Mouse (Mus musculus) layer of hippocampus, adult 2 months (tissue): Measurements from ENCODE around the gene Ubxn10. TPM values are rescaled to one million over a fixed set of nuclear protein-coding genes. Genes with fewer than 3 reads are reported as not detected.

Experiments used
- DNase-seq, 2 experiments: peaks; one replicate each; pipeline ENCODE4 v3.0.0; 2022; ENCODE audit warnings: low spot score in 2 of 2
- H3K27ac ChIP-seq: fragments of 200-600 bp; 2 replicates; pipeline ENCODE4 v1.8.1; 2022
- H3K4me3 ChIP-seq: fragments of 200-600 bp; 2 replicates; pipeline ENCODE4 v1.8.1; 2022; ENCODE audit warnings: mild to moderate bottlenecking
- CTCF ChIP-seq: fragments of 200-600 bp; conservative IDR thresholded peaks from 2 replicates; pipeline ENCODE4 v1.8.1; 2022; ENCODE audit warnings: antibody characterized with exemption, mild to moderate bottlenecking, moderate library complexity
- total RNA-seq, 2 experiments: library from RNA; stranded (reverse); gene quantifications; 2 replicates each; pipeline ENCODE4 v1.2.3; 2021

Gene Ubxn10
- total RNA-seq, 2 experiments from 2014 or later = 1.9 to 2.1 TPM

GRCm38 (mm10) chr4:138724354-138725126 is 12.4 kb downstream of the Ubxn10 start, which contains the start of gene Pla2g2c:
Pla2g2c (plus strand) TSS chr4:138724792.
- TF ChIP-seq CTCF = no peak
- Histone ChIP-seq H3K4me3 (peak within 1 kb of the TSS; percentile 43), H3K27ac (peak within 1 kb of the TSS; percentile 94)
- DNase-seq = peak; percentile 37 to 51

- H3K27ac ChIP-seq = peak overlapping the region; percentile 94
- peak; percentile 47 to 52 for DNase-seq
- TF ChIP-seq CTCF = no peak
- no peak overlapping the region; the same call in 1 of the 2 replicates for H3K4me3 ChIP-seq
These were observed 13.3 kb downstream of the Ubxn10 start for GRCm38 (mm10) chr4:138723493-138724281.

DNA sequence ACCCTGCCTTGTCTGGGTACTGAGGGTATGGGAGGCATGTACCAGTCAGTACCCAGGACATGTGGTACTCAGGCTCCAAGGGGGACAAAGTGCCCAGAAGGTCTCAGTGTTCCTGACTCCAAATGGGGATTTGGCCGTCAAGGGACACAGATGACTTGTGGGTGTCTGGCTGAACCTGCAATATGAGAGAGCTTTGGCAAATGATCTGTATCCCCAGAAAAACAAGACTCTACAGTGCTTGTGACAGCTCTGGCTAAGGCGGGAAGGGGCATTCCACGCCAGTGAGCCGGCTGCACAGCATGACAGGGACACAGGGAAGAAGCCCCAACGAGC is 17.7 kb downstream of the Ubxn10 start:
- Histone ChIP-seq H3K27ac (peak overlapping the region; percentile 89), H3K4me3 (no peak overlapping the region)
- DNase-seq = peak in 1 of 2 experiments; percentile 31
- TF ChIP-seq CTCF = no peak

- TF ChIP-seq CTCF = no peak
- Histone ChIP-seq H3K27ac (peak overlapping the region; percentile 89), H3K4me3 (no peak overlapping the region)
- DNase-seq = no peak
These were observed 18.2 kb downstream of the Ubxn10 start for GRCm38 (mm10) chr4:138718586-138719263.

DNA sequence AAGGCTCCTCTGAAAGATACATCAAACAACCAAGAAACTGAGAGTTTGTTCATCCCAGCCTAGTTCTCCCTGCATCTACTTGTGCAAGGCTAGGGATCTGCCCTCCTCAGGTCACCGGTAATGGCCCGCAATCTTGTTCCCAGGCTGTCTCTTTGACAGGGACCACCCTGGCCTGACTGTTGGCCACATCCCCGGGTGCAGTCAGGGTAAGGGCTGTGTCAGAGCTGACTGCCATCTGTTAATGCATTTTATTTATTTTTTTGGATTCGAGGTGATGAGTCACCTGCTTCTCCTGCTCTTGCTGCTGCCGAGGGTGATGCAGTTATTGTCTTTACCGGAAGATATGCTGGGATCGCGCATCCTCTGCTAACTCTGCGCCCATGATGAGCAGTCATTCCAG is 20.3 kb downstream of the Ubxn10 start:
- no peak for DNase-seq
- H3K27ac ChIP-seq = peak overlapping the region; percentile 51; the same call in 1 of the 2 replicates
- TF ChIP-seq CTCF = no peak
- H3K4me3 ChIP-seq = no peak overlapping the region

DNA sequence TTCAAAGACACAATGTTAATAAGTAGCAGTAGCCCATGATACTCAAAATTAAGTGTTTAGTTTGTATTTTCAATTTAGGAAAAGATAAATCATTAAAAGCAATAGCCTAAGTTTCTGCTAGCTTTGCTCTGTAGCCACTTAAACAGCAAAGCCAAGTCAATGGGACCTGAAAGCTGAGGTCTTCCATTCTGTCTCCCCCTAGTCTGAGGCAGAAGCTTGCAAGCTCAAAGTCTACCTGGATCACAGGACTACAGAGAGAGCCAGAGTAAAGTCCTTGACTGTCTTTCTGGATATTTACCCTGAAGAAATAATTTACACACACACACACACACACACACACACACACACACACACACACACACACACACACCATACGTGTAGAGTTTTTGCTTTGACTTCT is 22.8 kb downstream of the Ubxn10 start:
- H3K27ac ChIP-seq = no peak overlapping the region
- no peak for TF ChIP-seq CTCF

GRCm38 (mm10) chr4:138712621-138713020 is 24.3 kb downstream of the Ubxn10 start:
- Histone ChIP-seq H3K4me3 (no peak overlapping the region), H3K27ac (peak overlapping the region; percentile 24; the same call in 1 of the 2 replicates)
- DNase-seq = no peak
- TF ChIP-seq CTCF = no peak

More for the DNA sequence above, 22.8 kb downstream of the Ubxn10 start:
- no peak overlapping the region for H3K4me3 ChIP-seq
- no peak for DNase-seq

GRCm38 (mm10) chr4:138712096-138712495 is 24.9 kb downstream of the Ubxn10 start:
- TF ChIP-seq CTCF = no peak
- DNase-seq = no peak
- Histone ChIP-seq H3K27ac (0 out of 2 replicates have a peak overlapping the region, but pooled peaks have one; percentile 7), H3K4me3 (no peak overlapping the region)

DNA sequence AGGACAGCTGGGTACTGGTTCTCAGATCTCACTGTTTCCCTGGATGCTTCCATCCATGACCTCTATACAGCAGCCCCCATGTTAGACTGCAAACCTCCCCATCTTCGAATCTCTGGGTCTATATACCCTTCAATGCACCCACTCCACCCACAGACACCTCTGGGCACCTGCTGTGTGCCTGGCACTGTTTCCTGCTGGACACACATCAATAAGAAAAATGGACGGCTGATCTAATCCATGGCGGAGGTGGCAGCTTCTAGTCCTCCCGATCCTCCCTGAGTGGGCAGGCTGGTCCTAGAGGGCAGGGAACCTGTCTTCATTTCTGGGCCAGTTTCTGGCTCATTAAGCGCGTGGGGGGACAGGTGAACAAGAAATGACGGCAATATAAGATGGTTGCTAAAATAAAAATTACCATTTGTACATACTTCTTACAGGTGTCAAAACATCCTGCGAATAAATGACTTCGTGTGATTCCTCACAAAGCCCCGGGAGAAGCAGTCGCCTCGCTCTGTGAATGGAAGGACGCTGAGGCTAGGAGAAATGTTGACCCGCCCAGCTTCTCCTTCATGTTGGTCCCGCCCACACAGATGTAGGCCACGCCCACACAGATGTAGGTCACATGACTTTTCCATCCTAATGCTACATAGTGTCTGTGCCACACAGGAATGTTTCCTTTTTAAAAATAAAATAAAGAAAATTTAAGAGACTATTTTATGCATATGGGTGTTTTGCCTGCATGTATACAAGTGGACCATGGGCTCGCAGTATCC is 25.7 kb downstream of the Ubxn10 start:
- H3K27ac ChIP-seq = peak overlapping the region; percentile 88
- no peak for TF ChIP-seq CTCF

GRCm38 (mm10) chr4:138710633-138711032 is 26.3 kb downstream of the Ubxn10 start:
- H3K27ac ChIP-seq = peak overlapping the region; percentile 88
- H3K4me3 ChIP-seq = peak overlapping the region; percentile 24; the same call in 1 of the 2 replicates
- no peak for TF ChIP-seq CTCF
- peak; percentile 60 to 64 for DNase-seq

More for the DNA sequence above, 25.7 kb downstream of the Ubxn10 start:
- DNase-seq = no peak
- H3K4me3 ChIP-seq = no peak overlapping the region

DNA sequence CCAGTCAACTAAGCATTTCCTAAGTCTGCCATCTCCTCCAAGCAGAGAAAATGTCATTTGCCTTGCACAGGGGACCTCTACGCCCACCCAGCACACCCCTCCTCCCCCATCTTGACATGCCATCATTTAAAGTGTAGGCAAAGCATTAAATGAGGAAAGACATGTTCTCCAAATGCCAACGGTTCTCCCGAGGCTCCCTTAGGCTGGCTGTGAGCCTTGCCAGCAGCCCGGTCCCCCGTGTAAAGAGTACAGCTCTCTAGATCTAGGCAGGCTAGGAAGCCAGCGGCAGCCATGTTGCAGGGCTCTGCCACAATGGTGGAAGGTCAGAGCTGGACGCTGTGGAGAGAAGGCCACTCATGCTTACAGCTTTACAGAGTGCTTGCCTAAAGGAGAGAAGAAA is 27.0 kb downstream of the Ubxn10 start:
- Histone ChIP-seq H3K4me3 (no peak overlapping the region; the same call in 1 of the 2 replicates), H3K27ac (peak overlapping the region; percentile 91)
- no peak for DNase-seq
- TF ChIP-seq CTCF = no peak

GRCm38 (mm10) chr4:138709246-138709645 is 27.7 kb downstream of the Ubxn10 start:
- Histone ChIP-seq H3K27ac (no peak overlapping the region; the same call in 1 of the 2 replicates), H3K4me3 (no peak overlapping the region)
- DNase-seq = no peak
- TF ChIP-seq CTCF = no peak
